Mouse (Mus musculus) E14TG2a.4 (cell line): Measurements from ENCODE around the gene Adra2b.

Experiments
- CTCF ChIP-seq: conservative IDR thresholded peaks from 2 replicates; pipeline ENCODE4 v1.5.1; 2014; ENCODE audit warnings: low read length
- NANOG ChIP-seq: IDR thresholded peaks from 2 replicates; pipeline ENCODE4 v1.6.1; 2014; ENCODE audit warnings: borderline replicate concordance, low read length, mixed read lengths
- POU5F1 ChIP-seq: IDR thresholded peaks from 2 replicates; pipeline ENCODE4 v1.6.1; 2014; ENCODE audit warnings: low read length, borderline replicate concordance

DNA sequence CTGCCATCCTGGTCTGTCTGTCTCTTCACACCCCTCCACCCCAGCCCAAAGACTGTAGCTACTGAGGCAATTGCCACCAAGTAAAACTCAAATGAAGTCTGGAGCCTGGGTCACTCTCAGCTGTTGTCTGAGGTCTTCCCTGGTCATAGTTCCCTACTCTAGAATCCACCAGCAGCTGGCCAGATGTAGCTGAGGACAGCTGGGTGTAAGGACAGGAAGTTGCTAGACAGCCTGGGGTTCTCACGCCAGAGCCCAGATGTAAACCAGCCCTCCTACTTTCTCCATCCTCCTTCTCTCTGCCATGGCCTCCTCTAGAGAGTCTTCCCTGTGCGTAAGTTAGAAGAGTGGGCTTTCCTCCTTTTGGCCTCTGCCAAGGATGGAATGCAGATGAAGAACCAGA, 24.5 kb downstream of the Adra2b start:
- TF ChIP-seq CTCF (no peak), NANOG (no peak), POU5F1 (no peak)
